Comparison of ENCODE assay signal across 8 mouse cellular contexts in genomic region chr3:129932443-129932842, GRCm38 (mm10). TPM values are rescaled to one million over a fixed set of nuclear protein-coding genes. Genes with fewer than 3 reads are reported as not detected.
A peak's percentile ranks its signal among the peaks of the same experiment; 100 is the strongest.
DNase-seq lines count a peak whose midpoint lies in the region; ATAC-seq and TF ChIP-seq lines count a peak whose summit lies in the region.

No protein-coding gene starts in this region.

- no peak overlapping the region for H3K9ac ChIP-seq in lung, embryonic 14.5 days
- no peak overlapping the region for H3K9ac ChIP-seq in stomach, postnatal 0 days (ENCODE audit: low read length)

- no peak for ATAC-seq in lung, embryonic 14.5 days (ENCODE audit: insufficient read depth)
- no peak for ATAC-seq in stomach, postnatal 0 days (ENCODE audit: low FRiP score, low TSS enrichment)

- H3K9me3 ChIP-seq in lung, embryonic 14.5 days (ENCODE audit: low read depth, low read length), result no peaks in the 10 kb centered on the region
- no peaks in the 10 kb centered on the region for H3K9me3 ChIP-seq in stomach, postnatal 0 days (ENCODE audit: control insufficient read depth, low read length)

- no peak overlapping the region for H3K27ac ChIP-seq in lung, embryonic 14.5 days (ENCODE audit: low read depth)
- H3K27ac ChIP-seq in stomach, postnatal 0 days (replicated peaks), result no peak overlapping the region

- TF ChIP-seq CTCF in lung, embryonic 14.5 days (IDR thresholded peaks at IDR 0.05; ENCODE audit: low read depth), result peak; percentile 59
- peak; percentile 67 for TF ChIP-seq CTCF in stomach, postnatal 0 days (IDR thresholded peaks at IDR 0.05; ENCODE audit: low read depth)

- peak; percentile 3 to 24 for DNase-seq in cerebellum, postnatal 14 days
- no peak for DNase-seq in cerebellum, adult 11 months
- DNase-seq in lung, embryonic 14.5 days, result peak; percentile 23
- DNase-seq in lung, postnatal 25 days (ENCODE audit: low spot score), result no peak
- DNase-seq in embryo, embryonic 9.5 days (ENCODE audit: extremely low spot score), result peak; percentile 19
- DNase-seq in stomach, postnatal 0 days (ENCODE audit: low spot score), result peak; percentile 31
- DNase-seq in urinary bladder, postnatal 10 days (ENCODE audit: low spot score), result no peak
- DNase-seq in left cerebral cortex, adult 18-20 months (ENCODE audit: low spot score in 2 of 2), result no peak

- no peaks in the 10 kb centered on the region for H3K27me3 ChIP-seq in lung, embryonic 14.5 days (ENCODE audit: insufficient read depth, low read length)
- no peaks in the 10 kb centered on the region for H3K27me3 ChIP-seq in stomach, postnatal 0 days (ENCODE audit: control insufficient read depth, insufficient read depth, low read length)

- H3K36me3 ChIP-seq in lung, embryonic 14.5 days (ENCODE audit: insufficient read depth), result no peaks in the 10 kb centered on the region
- no peaks in the 10 kb centered on the region for H3K36me3 ChIP-seq in stomach, postnatal 0 days (ENCODE audit: control insufficient read depth, insufficient read depth, low read length)

- H3K4me1 ChIP-seq in lung, embryonic 14.5 days (ENCODE audit: insufficient read depth), result no peaks in the 10 kb centered on the region
- H3K4me1 ChIP-seq in stomach, postnatal 0 days (replicated peaks; ENCODE audit: control insufficient read depth, insufficient read depth), result no peaks in the 10 kb centered on the region

- 43% methylated on average over 4 of the region's 4 CpGs for WGBS in lung, embryonic 14.5 days
- whole genome bisulfite sequencing in stomach, postnatal 0 days, result 51% methylated on average over 4 of the region's 4 CpGs

- TF ChIP-seq EP300 in stomach, postnatal 0 days (optimal IDR thresholded peaks at IDR 0.05), result no peak

- no peak overlapping the region for H3K4me3 ChIP-seq in lung, embryonic 14.5 days (ENCODE audit: low read depth, low read length)
- H3K4me3 ChIP-seq in stomach, postnatal 0 days (ENCODE audit: low read depth, low read length), result no peak overlapping the region

- no peak overlapping the region for H3K4me2 ChIP-seq in lung, embryonic 14.5 days
- no peak overlapping the region for H3K4me2 ChIP-seq in stomach, postnatal 0 days (replicated peaks; ENCODE audit: low read depth)

RNA-seq across cellular contexts. Expression of gene Casp6, which starts 31.2 kb away (rescaled TPM):
- polyA plus RNA-seq in lung, embryonic 14.5 days (2014; fragmentation: Nextera tagmentation; extraction: Ambion mirVana), result 73.2 and 79.8 TPM in 2 replicates
- 164 and 176 TPM in 2 replicates for polyA plus RNA-seq in stomach, postnatal 0 days (2015; fragmentation: Nextera tagmentation; extraction: Ambion mirVana)
- total RNA-seq in left cerebral cortex, adult 18-20 months (2021), result 1 to 10 TPM; 5.3 to 7.8 TPM

RNA-seq across cellular contexts. Expression of gene Mcub, which starts 37.6 kb away (rescaled TPM):
- 2.3 and 2.9 TPM in 2 replicates for polyA plus RNA-seq in lung, embryonic 14.5 days (2014; fragmentation: Nextera tagmentation; extraction: Ambion mirVana)
- 8.0 and 8.7 TPM in 2 replicates for polyA plus RNA-seq in stomach, postnatal 0 days (2015; fragmentation: Nextera tagmentation; extraction: Ambion mirVana)
- total RNA-seq in left cerebral cortex, adult 18-20 months (2021), result 1 to 10 TPM; 1.0 to 2.4 TPM

RNA-seq across cellular contexts. Expression of gene Pla2g12a, which starts 54.0 kb away (rescaled TPM):
- 36.4 and 38.2 TPM in 2 replicates for polyA plus RNA-seq in lung, embryonic 14.5 days (2014; fragmentation: Nextera tagmentation; extraction: Ambion mirVana)
- polyA plus RNA-seq in stomach, postnatal 0 days (2015; fragmentation: Nextera tagmentation; extraction: Ambion mirVana), result 64.7 and 66.7 TPM in 2 replicates
- 10 to 100 TPM; 16.9 to 22.9 TPM for total RNA-seq in left cerebral cortex, adult 18-20 months (2021)

Comparison
In these comparisons a context has a peak if more than half of its experiments do, and no peak if none do; other contexts are left out.
1. DNase-seq: peak in cerebellum, postnatal 14 days (2 of 2), lung, embryonic 14.5 days (single experiment), embryo, embryonic 9.5 days (single experiment) and stomach, postnatal 0 days (single experiment); none in cerebellum, adult 11 months (single experiment), lung, postnatal 25 days (single experiment), urinary bladder, postnatal 10 days (single experiment) and left cerebral cortex, adult 18-20 months (0 of 2).